Mouse (Mus musculus): ENCODE measurements at regions not wholly inside any gene's neighbourhood (a gene's known extent, or its start where the extent isn't known, plus 50 kb on each side); places are given as distances from the start of the nearest gene placed in this dataset.
A peak's percentile ranks its signal among the peaks of the same experiment; 100 is the strongest.

GRCm38 (mm10) chr8:49461724-49462473, 618.1 kb upstream of the Tenm3 start:
- Histone ChIP-seq H3K9me3 (ENCODE audit: low read length) (no peaks in the 10 kb centered on the region), H3K27ac (ENCODE audit: low read depth, low read length) (0 out of 2 replicates have a peak overlapping the region, but pooled peaks have one; percentile 7), H3K36me3 (ENCODE audit: insufficient read depth, low read length) (no peaks in the 10 kb centered on the region), H3K4me3 (ENCODE audit: low read depth, low read length) (no peak overlapping the region), H3K4me2 (ENCODE audit: low read depth, low read length, poor library complexity, severe bottlenecking) (peak overlapping the region; percentile 36), H3K4me1 (ENCODE audit: insufficient read depth, low read length) (peaks cover 3% of the 10 kb centered on the region; the same call in 1 of the 2 replicates), H3K9ac (replicated peaks; ENCODE audit: low read length, poor library complexity, severe bottlenecking) (no peak overlapping the region; the same call in 1 of the 2 replicates), H3K27me3 (ENCODE audit: insufficient read depth, low read length) (no peaks in the 10 kb centered on the region)
- WGBS: 17% methylated on average over 16 of the region's 16 CpGs
- ATAC-seq (ENCODE audit: low FRiP score): peak; percentile 74; the same call in 1 of the 2 replicates
- DNase-seq (ENCODE audit: low spot score): peak; percentile 66
- TF ChIP-seq CTCF (IDR thresholded peaks at IDR 0.05): no peak

- WGBS: 45% methylated on average over 5 of the region's 5 CpGs
- no peak overlapping the region for H3K27ac ChIP-seq (ENCODE audit: low read depth, low read length)
Measured at GRCm38 (mm10) chr8:49445444-49445843, 601.7 kb upstream of the Tenm3 start.

GRCm38 (mm10) chr8:49441270-49441669, 597.5 kb upstream of the Tenm3 start:
- H3K27me3 ChIP-seq (ENCODE audit: insufficient read depth, low read length): no peaks in the 10 kb centered on the region
- DNase-seq (ENCODE audit: low spot score) (no peak), ATAC-seq (ENCODE audit: low FRiP score) (no peak)
- no peaks in the 10 kb centered on the region for H3K4me1 ChIP-seq (ENCODE audit: insufficient read depth, low read length)
- no peak overlapping the region for H3K4me3 ChIP-seq (ENCODE audit: low read depth, low read length)
- no peak overlapping the region for H3K9ac ChIP-seq (replicated peaks; ENCODE audit: low read length, poor library complexity, severe bottlenecking)
- no peak for TF ChIP-seq CTCF (IDR thresholded peaks at IDR 0.05)
- H3K4me2 ChIP-seq (ENCODE audit: low read depth, low read length, poor library complexity, severe bottlenecking): no peak overlapping the region
- no peaks in the 10 kb centered on the region for H3K36me3 ChIP-seq (ENCODE audit: insufficient read depth, low read length)
- no peaks in the 10 kb centered on the region for H3K9me3 ChIP-seq (ENCODE audit: low read length)
- H3K27ac ChIP-seq (ENCODE audit: low read depth, low read length): no peak overlapping the region

More at GRCm38 (mm10) chr8:49445444-49445843, 601.7 kb upstream of the Tenm3 start:
- H3K9me3 ChIP-seq (ENCODE audit: low read length): no peaks in the 10 kb centered on the region
- no peak for TF ChIP-seq CTCF (IDR thresholded peaks at IDR 0.05)
- ATAC-seq (ENCODE audit: low FRiP score) (no peak), DNase-seq (ENCODE audit: low spot score) (no peak)
- H3K27me3 ChIP-seq (ENCODE audit: insufficient read depth, low read length): no peaks in the 10 kb centered on the region
- H3K9ac ChIP-seq (replicated peaks; ENCODE audit: low read length, poor library complexity, severe bottlenecking): no peak overlapping the region
- H3K36me3 ChIP-seq (ENCODE audit: insufficient read depth, low read length): no peaks in the 10 kb centered on the region
- no peak overlapping the region for H3K4me3 ChIP-seq (ENCODE audit: low read depth, low read length)
- H3K4me1 ChIP-seq (ENCODE audit: insufficient read depth, low read length): no peaks in the 10 kb centered on the region
- H3K4me2 ChIP-seq (ENCODE audit: low read depth, low read length, poor library complexity, severe bottlenecking): no peak overlapping the region

GRCm38 (mm10) chr8:49396519-49396918, 552.8 kb upstream of the Tenm3 start:
- TF ChIP-seq CTCF (IDR thresholded peaks at IDR 0.05): no peak
- no peaks in the 10 kb centered on the region for H3K9me3 ChIP-seq (ENCODE audit: low read length)
- 77% methylated on average over 4 of the region's 4 CpGs for WGBS

GRCm38 (mm10) chr8:49395029-49395428, 551.3 kb upstream of the Tenm3 start:
- H3K27ac ChIP-seq (ENCODE audit: low read depth, low read length): no peak overlapping the region
- H3K4me1 ChIP-seq (ENCODE audit: insufficient read depth, low read length): no peaks in the 10 kb centered on the region
- no peaks in the 10 kb centered on the region for H3K9me3 ChIP-seq (ENCODE audit: low read length)
- no peak overlapping the region for H3K4me2 ChIP-seq (ENCODE audit: low read depth, low read length, poor library complexity, severe bottlenecking)
- no peaks in the 10 kb centered on the region for H3K36me3 ChIP-seq (ENCODE audit: insufficient read depth, low read length)
- WGBS: 26% methylated on average over 1 of the region's 1 CpGs
- DNase-seq (ENCODE audit: low spot score) (peak; percentile 22), ATAC-seq (ENCODE audit: low FRiP score) (no peak)
- peak; percentile 72 for TF ChIP-seq CTCF (IDR thresholded peaks at IDR 0.05)
- no peaks in the 10 kb centered on the region for H3K27me3 ChIP-seq (ENCODE audit: insufficient read depth, low read length)
- H3K9ac ChIP-seq (replicated peaks; ENCODE audit: low read length, poor library complexity, severe bottlenecking): no peak overlapping the region
- no peak overlapping the region for H3K4me3 ChIP-seq (ENCODE audit: low read depth, low read length)

More at GRCm38 (mm10) chr8:49396519-49396918, 552.8 kb upstream of the Tenm3 start:
- DNase-seq (ENCODE audit: low spot score): no peak
- no peaks in the 10 kb centered on the region for H3K27me3 ChIP-seq (ENCODE audit: insufficient read depth, low read length)
- H3K9ac ChIP-seq (replicated peaks; ENCODE audit: low read length, poor library complexity, severe bottlenecking): no peak overlapping the region
- H3K4me3 ChIP-seq (ENCODE audit: low read depth, low read length): no peak overlapping the region
- H3K4me2 ChIP-seq (ENCODE audit: low read depth, low read length, poor library complexity, severe bottlenecking): no peak overlapping the region
- no peaks in the 10 kb centered on the region for H3K36me3 ChIP-seq (ENCODE audit: insufficient read depth, low read length)
- H3K27ac ChIP-seq (ENCODE audit: low read depth, low read length): no peak overlapping the region
- no peak for ATAC-seq (ENCODE audit: low FRiP score)
- H3K4me1 ChIP-seq (ENCODE audit: insufficient read depth, low read length): no peaks in the 10 kb centered on the region

- H3K4me2 ChIP-seq (ENCODE audit: low read depth, low read length, poor library complexity, severe bottlenecking): no peak overlapping the region
- no peak overlapping the region for H3K27ac ChIP-seq (ENCODE audit: low read depth, low read length)
- WGBS: 68% methylated on average over 3 of the region's 3 CpGs
- ATAC-seq (ENCODE audit: low FRiP score) (no peak), DNase-seq (ENCODE audit: low spot score) (no peak)
- no peak overlapping the region for H3K4me3 ChIP-seq (ENCODE audit: low read depth, low read length)
- H3K9ac ChIP-seq (replicated peaks; ENCODE audit: low read length, poor library complexity, severe bottlenecking): no peak overlapping the region
- H3K9me3 ChIP-seq (ENCODE audit: low read length): no peaks in the 10 kb centered on the region
- TF ChIP-seq CTCF (IDR thresholded peaks at IDR 0.05): no peak
- no peaks in the 10 kb centered on the region for H3K4me1 ChIP-seq (ENCODE audit: insufficient read depth, low read length)
- no peaks in the 10 kb centered on the region for H3K27me3 ChIP-seq (ENCODE audit: insufficient read depth, low read length)
- no peaks in the 10 kb centered on the region for H3K36me3 ChIP-seq (ENCODE audit: insufficient read depth, low read length)
Measured at GRCm38 (mm10) chr8:49389525-49389924, 545.8 kb upstream of the Tenm3 start.
